Mouse (Mus musculus) forebrain, embryonic 16.5 days (tissue): ENCODE results near the gene Atp13a3. TPM values are rescaled to one million over a fixed set of nuclear protein-coding genes. Genes with fewer than 3 reads are reported as not detected.
"Not testable (repeated sequence)": the region's sequence is repeated elsewhere in the genome, so short reads cannot be mapped to it uniquely, and the experiment has no call there.

ENCODE experiments used
- ATAC-seq: fragments of 200-750 bp; cut with Nextera tagmentation; 2 replicates; pipeline ENCODE4 v1.8.0; 2017; ENCODE audit warnings: mild to moderate bottlenecking, moderate library complexity
- H3K27ac ChIP-seq: fragments of 300-500 bp; sonication (generic); 2 replicates; pipeline ENCODE4 v1.5.1; 2014; ENCODE audit warnings: low read length, control low read depth
- H3K27me3 ChIP-seq: fragments of 300-500 bp; sonication (generic); replicated peaks from 2 replicates; pipeline ENCODE4 v1.6.1; 2014; ENCODE audit warnings: low read length; ENCODE audit not compliant: control insufficient read depth, insufficient read depth
- H3K36me3 ChIP-seq: fragments of 300-500 bp; sonication (generic); 2 replicates; pipeline ENCODE4 v1.6.1; 2014; ENCODE audit not compliant: control insufficient read depth, insufficient read depth
- H3K4me1 ChIP-seq: fragments of 300-500 bp; sonication (generic); replicated peaks from 2 replicates; pipeline ENCODE4 v1.6.1; 2014; ENCODE audit warnings: low read length; ENCODE audit not compliant: control insufficient read depth, insufficient read depth
- H3K4me2 ChIP-seq: fragments of 300-500 bp; sonication (generic); 2 replicates; pipeline ENCODE4 v1.6.1; 2014; ENCODE audit warnings: mild to moderate bottlenecking, low read length, control low read depth
- H3K4me3 ChIP-seq: fragments of 300-500 bp; sonication (generic); replicated peaks from 2 replicates; pipeline ENCODE4 v1.5.1; 2014; ENCODE audit warnings: mild to moderate bottlenecking, low read length, control low read depth
- H3K9ac ChIP-seq: fragments of 300-500 bp; sonication (generic); replicated peaks from 2 replicates; pipeline ENCODE4 v1.6.1; 2014; ENCODE audit warnings: low read depth, low read length, control low read depth
- H3K9me3 ChIP-seq: fragments of 300-500 bp; sonication (generic); 2 replicates; pipeline ENCODE4 v1.6.1; 2016; ENCODE audit warnings: low read length; ENCODE audit not compliant: control insufficient read depth
- WGBS: fragments of 180-500 bp; shearing (Covaris S2); extraction: QIAGEN DNeasy Blood & Tissue Kit; methylation state at CpG from one replicate; pipeline ENCODE4 v1.1.7; 2014; 5-methylcytosine and 5-hydroxymethylcytosine counted together
- polyA plus RNA-seq: library from polyadenylated mRNA; unstranded; fragments of >200 nt; fragmentation: Nextera tagmentation; extraction: Ambion mirVana; gene quantifications from 2 replicates; pipeline ENCODE4 v1.2.1, GENCODE M21; 2015

Atp13a3 gene
- 8.3 and 9.6 TPM in 2 replicates for polyA plus RNA-seq

DNA sequence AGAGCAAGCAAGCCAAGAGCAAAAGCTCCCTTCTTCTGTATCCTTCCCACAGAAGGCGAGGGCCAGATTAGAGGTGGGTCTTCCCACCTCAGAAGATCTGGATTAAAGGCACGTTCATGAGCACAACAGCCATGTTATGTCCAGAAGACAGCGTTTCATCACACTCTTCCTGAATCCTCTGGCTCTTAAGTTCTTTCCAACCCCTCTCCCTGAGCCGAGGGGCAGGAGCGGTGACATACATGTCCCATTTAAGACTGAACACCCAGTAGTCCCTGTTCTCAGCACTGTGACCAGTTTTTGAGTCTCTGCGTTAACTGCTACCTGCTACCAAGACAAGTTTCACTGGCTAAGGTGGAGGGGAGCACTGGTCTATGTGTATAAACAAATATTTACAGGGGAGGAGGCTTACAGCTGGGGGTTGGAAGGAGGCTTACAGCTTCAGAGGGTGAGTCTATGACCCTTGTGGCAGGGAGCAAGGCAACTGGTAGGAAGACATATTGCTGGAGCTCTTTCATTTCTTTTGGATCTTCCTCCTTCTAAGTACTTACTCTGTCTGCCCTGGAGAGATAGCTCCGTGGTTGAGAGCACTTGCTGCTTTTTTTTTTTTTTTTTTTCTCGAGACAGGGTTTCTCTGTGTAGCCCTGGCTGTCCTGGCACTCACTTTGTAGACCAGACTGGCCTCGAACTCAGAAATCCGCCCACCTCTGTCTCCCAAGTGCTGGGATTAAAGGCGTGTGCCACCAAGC lies at the start of gene Atp13a3:
TSS of gene Atp13a3 (minus strand) at position 51 of the 746 bp plus-strand sequence.
- 79% methylated on average over 11 of the region's 11 CpGs for WGBS
- no peaks in the 10 kb centered on the region for H3K27me3 ChIP-seq
- ATAC-seq = no peak
- H3K4me1 ChIP-seq = no peaks in the 10 kb centered on the region
- no peak within 1 kb of the TSS for H3K9ac ChIP-seq
- no peak within 1 kb of the TSS for H3K27ac ChIP-seq
- no peak within 1 kb of the TSS for H3K4me3 ChIP-seq
- H3K4me2 ChIP-seq = no peak within 1 kb of the TSS
- no peaks in the 10 kb centered on the region for H3K9me3 ChIP-seq
- no peaks in the 10 kb centered on the region for H3K36me3 ChIP-seq

DNA sequence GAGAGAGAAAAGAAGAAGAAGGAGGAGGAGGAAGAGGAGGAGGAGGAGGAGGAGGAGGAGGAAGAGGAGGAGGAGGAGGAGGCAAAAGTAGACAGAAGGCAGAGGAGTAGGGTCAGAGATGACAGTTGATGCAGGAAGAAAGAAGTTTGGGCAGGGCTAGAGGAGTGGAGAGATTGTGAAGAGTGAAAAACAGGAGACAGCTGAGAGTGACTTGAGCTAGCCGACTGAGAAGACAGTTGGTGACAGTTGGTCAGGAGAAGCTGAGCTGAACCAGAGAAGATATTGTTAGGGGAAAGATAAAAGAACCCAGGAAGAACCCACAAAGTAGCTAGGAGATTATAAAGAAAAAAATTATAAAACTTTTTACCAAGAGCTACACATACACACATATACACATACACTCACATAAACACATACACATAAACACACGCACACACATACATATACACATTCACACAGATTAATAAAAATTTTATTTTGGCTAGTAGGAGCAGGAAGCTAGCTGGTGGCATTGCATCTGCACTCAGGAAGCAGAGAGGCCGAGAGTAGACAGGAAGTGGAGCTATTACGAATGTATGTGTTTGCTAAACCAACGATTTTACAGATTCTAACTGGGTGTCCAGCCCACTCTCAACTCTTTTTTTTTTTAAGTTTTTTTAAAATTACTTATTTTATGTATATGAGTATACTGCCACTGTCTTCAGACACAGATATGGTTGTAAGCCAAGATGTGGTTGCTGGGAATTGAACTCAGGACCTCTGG lies 47.6 kb upstream of the Atp13a3 start:
- H3K4me1 ChIP-seq = no peaks in the 10 kb centered on the region

DNA sequence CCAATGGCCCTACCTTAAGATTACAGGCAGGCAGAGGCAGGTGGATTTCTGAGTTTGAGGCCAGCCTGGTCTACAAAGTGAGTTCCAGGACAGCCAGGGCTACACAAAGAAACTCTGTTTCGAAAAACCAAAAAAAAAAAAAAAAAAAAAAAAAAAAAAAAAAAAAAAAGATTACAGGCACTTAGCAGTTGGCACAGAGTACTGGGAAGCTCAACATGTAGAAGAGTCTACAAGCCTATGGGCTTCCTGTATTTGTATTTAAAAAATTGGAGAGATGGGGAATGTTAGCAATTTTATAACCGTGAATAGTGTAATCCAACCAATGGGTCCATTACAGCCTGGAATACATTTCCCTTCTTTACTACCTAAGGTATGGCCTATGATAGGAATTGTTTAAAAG lies 45.4 kb upstream of the Atp13a3 start:
- not testable (repeated sequence) for H3K4me2 ChIP-seq, H3K27ac ChIP-seq, H3K9me3 ChIP-seq, H3K27me3 ChIP-seq, H3K4me3 ChIP-seq, H3K36me3 ChIP-seq, H3K4me1 ChIP-seq, ATAC-seq, H3K9ac ChIP-seq
- WGBS = 95% methylated on average over 2 of the region's 2 CpGs

More for the DNA sequence above, 47.6 kb upstream of the Atp13a3 start:
- Histone ChIP-seq H3K9ac (no peak overlapping the region), H3K4me2 (no peak overlapping the region), H3K36me3 (no peaks in the 10 kb centered on the region), H3K27me3 (no peaks in the 10 kb centered on the region), H3K9me3 (no peaks in the 10 kb centered on the region), H3K4me3 (no peak overlapping the region), H3K27ac (no peak overlapping the region)
- 89% methylated on average over 5 of the region's 5 CpGs for WGBS
- no peak for ATAC-seq

DNA sequence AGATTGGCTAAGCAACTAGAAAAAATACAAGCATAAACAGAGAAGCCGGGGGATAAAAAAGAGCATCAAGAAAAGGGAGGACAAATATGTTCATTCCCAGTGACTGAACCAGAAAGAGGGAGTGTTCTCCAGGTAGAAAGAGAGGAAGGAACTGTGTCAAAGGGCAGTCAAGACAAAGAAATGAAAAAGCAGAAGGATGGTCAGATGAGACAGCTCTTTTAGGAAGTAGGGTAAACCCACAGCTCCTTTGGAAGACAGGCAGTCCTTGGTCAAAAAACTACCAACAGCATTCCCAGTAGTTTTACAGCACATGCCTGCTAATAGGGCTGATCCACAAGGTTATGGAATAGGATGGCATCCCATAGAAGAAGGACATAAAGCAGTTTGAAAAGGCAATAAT lies 43.2 kb upstream of the Atp13a3 start:
- Histone ChIP-seq H3K4me1 (no peaks in the 10 kb centered on the region), H3K27me3 (no peaks in the 10 kb centered on the region), H3K36me3 (no peaks in the 10 kb centered on the region), H3K9ac (no peak overlapping the region), H3K27ac (no peak overlapping the region), H3K4me3 (no peak overlapping the region), H3K4me2 (no peak overlapping the region), H3K9me3 (no peaks in the 10 kb centered on the region)
- ATAC-seq = no peak
- 91% methylated on average over 1 of the region's 1 CpGs for WGBS

DNA sequence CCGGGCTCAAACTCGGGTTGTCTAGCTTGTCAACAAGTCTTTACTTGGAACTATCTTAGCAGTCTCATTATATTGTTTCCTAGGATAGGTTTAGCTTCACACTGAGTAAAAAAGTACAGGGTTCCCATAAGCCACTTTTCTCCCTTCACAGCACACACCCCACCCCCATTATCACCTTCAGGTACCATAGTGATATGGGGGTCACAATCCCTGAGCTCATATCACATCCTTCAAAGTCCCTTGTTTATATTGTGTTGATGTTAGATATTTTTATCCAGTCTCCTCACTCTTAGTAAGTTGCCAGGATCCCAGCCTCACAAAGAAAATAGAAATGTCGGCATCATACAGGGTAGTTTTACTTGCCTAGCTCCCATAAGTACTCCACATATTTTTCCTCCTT lies 42.4 kb upstream of the Atp13a3 start:
- Histone ChIP-seq H3K4me2 (no peak overlapping the region), H3K9me3 (no peaks in the 10 kb centered on the region), H3K27me3 (no peaks in the 10 kb centered on the region), H3K4me3 (no peak overlapping the region), H3K4me1 (no peaks in the 10 kb centered on the region), H3K36me3 (no peaks in the 10 kb centered on the region), H3K27ac (no peak overlapping the region), H3K9ac (no peak overlapping the region)
- ATAC-seq = no peak
- WGBS = 74% methylated on average over 3 of the region's 3 CpGs

DNA sequence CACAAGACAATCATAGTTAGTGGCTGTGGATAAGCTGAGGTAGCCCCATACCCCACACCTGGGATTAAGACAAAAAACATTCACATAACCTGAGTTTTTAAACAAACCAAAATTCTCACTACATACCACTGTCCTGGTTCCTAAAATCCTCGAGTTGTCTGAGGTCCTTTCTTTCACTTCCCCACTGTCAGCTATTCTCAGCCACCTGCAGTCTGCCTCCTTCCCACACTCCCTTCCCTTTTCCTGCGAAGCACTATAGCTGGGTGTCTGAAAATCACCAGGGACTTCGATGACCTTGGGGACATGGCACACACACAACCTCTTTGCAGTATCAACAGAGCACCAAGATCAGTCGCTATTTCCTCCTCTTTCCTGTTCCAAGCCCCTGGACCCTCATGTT lies 41.9 kb upstream of the Atp13a3 start:
- Histone ChIP-seq H3K27ac (no peak overlapping the region), H3K9me3 (no peaks in the 10 kb centered on the region), H3K4me3 (no peak overlapping the region), H3K36me3 (no peaks in the 10 kb centered on the region), H3K9ac (no peak overlapping the region), H3K4me1 (no peaks in the 10 kb centered on the region), H3K27me3 (no peaks in the 10 kb centered on the region), H3K4me2 (no peak overlapping the region)
- 77% methylated on average over 4 of the region's 4 CpGs for WGBS
- no peak for ATAC-seq

DNA sequence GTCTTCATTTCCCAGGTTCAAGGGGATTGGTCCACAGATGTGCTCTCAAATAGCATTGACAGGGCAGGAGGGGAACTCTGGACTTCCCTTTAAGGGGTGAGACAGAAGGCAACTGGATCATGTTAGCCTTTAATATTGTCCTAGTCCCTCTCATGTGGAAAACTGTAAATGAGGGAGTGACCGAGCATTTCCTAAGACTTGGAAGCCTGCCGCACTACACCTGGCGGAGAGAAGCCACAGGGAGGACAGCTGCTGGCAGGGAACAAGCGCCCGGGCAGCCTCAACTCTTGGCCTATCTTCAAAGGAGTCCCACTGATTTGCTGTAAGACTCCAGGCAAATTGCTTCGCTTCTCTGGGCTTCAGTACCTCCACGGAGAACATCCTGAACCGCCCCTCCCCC lies 37.6 kb upstream of the Atp13a3 start:
- no peaks in the 10 kb centered on the region for H3K4me1 ChIP-seq
- no peaks in the 10 kb centered on the region for H3K27me3 ChIP-seq
- 38% methylated on average over 8 of the region's 8 CpGs for WGBS
- H3K9ac ChIP-seq = no peak overlapping the region
- H3K9me3 ChIP-seq = no peaks in the 10 kb centered on the region
- no peak overlapping the region for H3K27ac ChIP-seq
- H3K4me3 ChIP-seq = no peak overlapping the region
- no peak overlapping the region for H3K4me2 ChIP-seq
- H3K36me3 ChIP-seq = no peaks in the 10 kb centered on the region
- ATAC-seq = no peak

DNA sequence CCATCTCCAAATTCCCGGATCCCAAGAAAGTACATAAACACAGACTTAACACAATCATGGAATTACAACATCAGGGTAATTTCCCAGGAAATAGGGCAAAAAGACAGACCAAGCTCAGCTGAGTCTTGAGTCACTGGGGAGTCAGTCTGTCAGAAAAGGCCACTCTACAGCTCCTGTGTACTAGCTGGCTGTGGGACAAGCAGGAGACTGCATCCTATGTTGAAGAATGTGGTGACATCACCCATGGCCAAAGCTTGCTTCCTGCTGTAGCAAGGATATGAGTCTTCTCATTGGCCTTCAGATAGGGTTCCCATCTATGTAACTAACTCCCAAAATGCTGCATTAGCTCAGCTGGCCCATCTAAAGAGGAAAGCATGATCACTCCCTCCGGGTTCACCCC lies 36.7 kb upstream of the Atp13a3 start:
- Histone ChIP-seq H3K27ac (no peak overlapping the region), H3K4me3 (no peak overlapping the region), H3K27me3 (no peaks in the 10 kb centered on the region), H3K9ac (no peak overlapping the region), H3K36me3 (no peaks in the 10 kb centered on the region), H3K4me2 (no peak overlapping the region), H3K9me3 (no peaks in the 10 kb centered on the region), H3K4me1 (no peaks in the 10 kb centered on the region)
- no peak for ATAC-seq
- 84% methylated on average over 2 of the region's 2 CpGs for WGBS

DNA sequence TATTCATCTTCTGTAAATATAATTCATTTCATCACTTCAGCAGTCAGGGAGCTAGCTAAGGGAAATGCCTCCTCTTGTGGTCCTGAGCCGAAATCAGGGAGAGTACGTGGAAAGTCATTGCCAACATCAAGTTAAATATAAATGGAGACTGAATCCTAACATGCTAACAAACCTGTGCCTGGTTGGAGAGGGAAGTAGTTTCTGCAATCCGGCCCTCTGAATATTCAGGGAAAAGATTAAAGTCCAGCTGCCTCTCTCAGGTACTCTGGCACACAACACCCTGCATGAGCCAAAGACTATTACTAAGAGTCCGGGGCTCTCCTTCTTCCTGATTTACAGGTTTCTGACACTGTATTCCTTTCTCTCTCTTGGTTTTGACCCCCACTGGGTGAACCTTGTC lies 35.6 kb upstream of the Atp13a3 start:
- Histone ChIP-seq H3K4me2 (no peak overlapping the region), H3K9ac (no peak overlapping the region), H3K27ac (no peak overlapping the region), H3K27me3 (no peaks in the 10 kb centered on the region), H3K9me3 (no peaks in the 10 kb centered on the region), H3K36me3 (no peaks in the 10 kb centered on the region), H3K4me3 (no peak overlapping the region), H3K4me1 (no peaks in the 10 kb centered on the region)
- WGBS = 87% methylated on average over 4 of the region's 4 CpGs
- no peak for ATAC-seq
